Mouse (Mus musculus) urinary bladder, adult 18-20 months (tissue): Measurements from ENCODE around the gene Gjc3.
"Not testable (repeated sequence)": the region's sequence is repeated elsewhere in the genome, so short reads cannot be mapped to it uniquely, and the experiment has no call there.

Source experiments
- DNase-seq, 2 experiments: peaks; one replicate each; pipeline ENCODE4 v3.0.0; 2022; ENCODE audit warnings: low spot score in 2 of 2, mixed read lengths in 2 of 2

Gjc3 gene

GRCm38 (mm10) chr5:137962945-137963344 lies at the start of gene Gjc3:
TSS of gene Gjc3 (minus strand) at chr5:137963098.
- no peak for DNase-seq

- no peak for DNase-seq
Measured at GRCm38 (mm10) chr5:138012382-138012781, 49.5 kb upstream of the Gjc3 start.

GRCm38 (mm10) chr5:138009437-138009836 lies 46.5 kb upstream of the Gjc3 start:
- no peak for DNase-seq

- no peak for DNase-seq
Measured at GRCm38 (mm10) chr5:137986351-137986750, 23.5 kb upstream of the Gjc3 start.

- no peak for DNase-seq
Measured at GRCm38 (mm10) chr5:137981300-137981699, 18.4 kb upstream of the Gjc3 start, which contains the start of gene Azgp1. TSS of gene Azgp1 (plus strand) at chr5:137981520.

GRCm38 (mm10) chr5:137979081-137979480 lies 16.2 kb upstream of the Gjc3 start:
- DNase-seq, result no peak

- no peak for DNase-seq
Measured at GRCm38 (mm10) chr5:137977291-137977690, 14.4 kb upstream of the Gjc3 start.

- no peak for DNase-seq
Measured at GRCm38 (mm10) chr5:137975434-137975833, 12.5 kb upstream of the Gjc3 start.

GRCm38 (mm10) chr5:137974724-137975123 lies 11.8 kb upstream of the Gjc3 start:
- DNase-seq, result no peak

GRCm38 (mm10) chr5:137973738-137974137 lies 10.8 kb upstream of the Gjc3 start:
- no peak for DNase-seq

- no peak for DNase-seq
Measured at GRCm38 (mm10) chr5:137973161-137973560, 10.3 kb upstream of the Gjc3 start.

GRCm38 (mm10) chr5:137966492-137966891 lies 3.6 kb upstream of the Gjc3 start:
- no peak for DNase-seq

GRCm38 (mm10) chr5:137956404-137956803 lies 6.5 kb downstream of the Gjc3 start:
- no peak for DNase-seq

GRCm38 (mm10) chr5:137951218-137951617 lies 11.7 kb downstream of the Gjc3 start:
- peak; percentile 15 to 37 for DNase-seq

GRCm38 (mm10) chr5:137947303-137947702 lies 15.6 kb downstream of the Gjc3 start:
- DNase-seq, result no peak

GRCm38 (mm10) chr5:137943133-137943532 lies 19.8 kb downstream of the Gjc3 start:
- no peak for DNase-seq

GRCm38 (mm10) chr5:137940948-137941347 lies 21.9 kb downstream of the Gjc3 start:
- DNase-seq, result no peak

GRCm38 (mm10) chr5:137937238-137937637 lies 25.7 kb downstream of the Gjc3 start:
- DNase-seq, result no peak

- DNase-seq, result no peak
Measured at GRCm38 (mm10) chr5:137936486-137936885, 26.4 kb downstream of the Gjc3 start.

GRCm38 (mm10) chr5:137933934-137934333 lies 29.0 kb downstream of the Gjc3 start:
- DNase-seq, result not testable (repeated sequence)

- no peak for DNase-seq
Measured at GRCm38 (mm10) chr5:137928439-137928838, 34.5 kb downstream of the Gjc3 start.

GRCm38 (mm10) chr5:137922171-137922570 lies 40.7 kb downstream of the Gjc3 start:
- DNase-seq, result no peak

GRCm38 (mm10) chr5:137921532-137921931 lies 41.4 kb downstream of the Gjc3 start, which contains the start of gene Cyp3a13:
TSS of gene Cyp3a13 (minus strand) at chr5:137921619.
- peak in 1 of 2 experiments; percentile 32 for DNase-seq

GRCm38 (mm10) chr5:137915550-137915949 lies 47.3 kb downstream of the Gjc3 start:
- DNase-seq, result no peak
